Mouse (Mus musculus) forebrain, postnatal 0 days (tissue): ENCODE measurements at regions not wholly inside any gene's neighbourhood (a gene's known extent, or its start where the extent isn't known, plus 50 kb on each side); places are given as distances from the start of the nearest gene placed in this dataset.

Experiments
- ATAC-seq: fragments of 200-750 bp; cut with Nextera tagmentation; 2 replicates; pipeline ENCODE4 v1.8.0; 2017; ENCODE audit warnings: mild to moderate bottlenecking, moderate library complexity
- DNase-seq: peaks from one replicate; pipeline ENCODE4 v3.0.0-alpha.2; 2015
- H3K27ac ChIP-seq: fragments of 300-500 bp; sonication (generic); 2 replicates; pipeline ENCODE4 v1.5.1; 2014; ENCODE audit warnings: low read depth, mild to moderate bottlenecking, antibody characterized with exemption, low read length, moderate library complexity, mixed read lengths
- H3K27me3 ChIP-seq: fragments of 300-500 bp; sonication (generic); 2 replicates; pipeline ENCODE4 v1.6.1; 2014; ENCODE audit warnings: mild to moderate bottlenecking, low read length, mixed read lengths; ENCODE audit not compliant: insufficient read depth
- H3K36me3 ChIP-seq: fragments of 300-500 bp; sonication (generic); 2 replicates; pipeline ENCODE4 v1.6.1; 2014; ENCODE audit warnings: mild to moderate bottlenecking, moderate library complexity; ENCODE audit not compliant: insufficient read depth
- H3K4me1 ChIP-seq: fragments of 300-500 bp; sonication (generic); 2 replicates; pipeline ENCODE4 v1.6.1; 2014; ENCODE audit warnings: antibody characterized with exemption; ENCODE audit not compliant: insufficient read depth
- H3K4me2 ChIP-seq: fragments of 300-500 bp; sonication (generic); 2 replicates; pipeline ENCODE4 v1.6.1; 2014; ENCODE audit warnings: low read depth, mild to moderate bottlenecking, moderate library complexity
- H3K4me3 ChIP-seq: fragments of 300-500 bp; sonication (generic); 2 replicates; pipeline ENCODE4 v1.5.1; 2014; ENCODE audit warnings: low read depth, low read length, mixed read lengths
- H3K9ac ChIP-seq: fragments of 300-500 bp; sonication (generic); 2 replicates; pipeline ENCODE4 v1.6.1; 2014; ENCODE audit warnings: mild to moderate bottlenecking
- H3K9me3 ChIP-seq: fragments of 300-500 bp; sonication (generic); 2 replicates; pipeline ENCODE4 v1.6.1; 2016; ENCODE audit warnings: low read length
- CTCF ChIP-seq: sonication (generic); IDR thresholded peaks from 2 replicates; pipeline ENCODE4 v1.5.1; 2016; ENCODE audit warnings: antibody characterized with exemption, control low read depth, low read depth
- WGBS: fragments of 180-500 bp; shearing (Covaris S2); extraction: QIAGEN DNeasy Blood & Tissue Kit; methylation state at CpG from one replicate; pipeline ENCODE4 v1.1.7; 2014; 5-methylcytosine and 5-hydroxymethylcytosine counted together

DNA sequence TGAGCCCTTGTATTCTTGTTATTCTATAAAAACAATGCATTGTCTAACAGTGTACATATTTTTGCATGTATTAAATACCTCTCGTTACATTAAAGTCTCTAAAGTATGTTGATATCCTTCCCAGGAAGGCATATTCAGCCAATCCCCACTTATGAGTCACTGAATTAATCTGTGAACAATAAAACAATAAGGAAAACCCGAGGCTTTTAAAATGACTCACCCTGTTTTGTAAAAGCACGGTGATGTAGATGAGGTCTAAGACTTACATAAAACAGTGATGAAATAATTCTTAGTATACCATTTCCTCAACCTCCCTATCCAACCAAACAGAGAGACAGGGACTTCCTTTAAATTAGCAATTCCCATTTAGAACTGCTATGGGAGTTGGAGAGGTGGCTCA, 95.8 kb downstream of the Asb7 start:
- Histone ChIP-seq H3K27me3 (no peaks in the 10 kb centered on the region), H3K9ac (no peak overlapping the region), H3K4me1 (no peaks in the 10 kb centered on the region), H3K4me2 (no peak overlapping the region), H3K27ac (no peak overlapping the region), H3K4me3 (no peak overlapping the region), H3K36me3 (no peaks in the 10 kb centered on the region), H3K9me3 (no peaks in the 10 kb centered on the region)
- ATAC-seq (no peak), DNase-seq (no peak)
- no peak for TF ChIP-seq CTCF
- WGBS: 57% methylated on average over 3 of the region's 3 CpGs

DNA sequence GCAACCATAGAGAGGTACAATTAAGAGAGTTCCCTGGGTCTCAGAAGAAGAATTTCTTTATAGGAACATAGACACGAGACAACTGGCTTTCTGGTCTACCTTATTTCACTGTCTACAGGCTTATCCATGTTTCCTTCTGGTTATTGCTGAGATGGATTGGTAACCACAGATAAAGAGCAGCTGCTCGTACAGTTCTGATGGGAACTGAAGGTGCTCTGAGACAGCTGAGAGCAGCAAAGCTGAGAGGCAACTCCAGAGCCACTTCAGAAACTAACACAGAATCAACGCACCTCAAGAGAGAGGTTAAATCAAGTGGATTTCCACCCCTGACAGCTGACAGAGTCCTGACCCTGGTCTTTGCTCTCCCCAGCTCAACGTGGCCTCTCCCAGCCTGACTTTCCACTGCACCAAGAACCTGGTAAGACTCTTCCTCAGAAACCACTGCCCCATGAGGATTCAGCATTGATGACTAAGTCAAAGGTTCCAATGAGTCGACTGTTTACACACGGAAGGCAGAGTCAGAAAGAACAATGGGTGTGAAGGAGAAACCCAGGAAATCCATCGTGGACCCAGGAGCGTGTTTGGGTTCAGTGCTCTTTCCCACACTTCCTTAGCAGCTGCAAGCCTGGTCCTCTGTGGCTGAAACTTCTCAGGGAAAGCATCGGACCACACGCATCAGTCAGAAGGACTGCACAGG, 97.7 kb downstream of the Asb7 start:
- Histone ChIP-seq H3K36me3 (no peaks in the 10 kb centered on the region), H3K27me3 (no peaks in the 10 kb centered on the region), H3K4me3 (no peak overlapping the region), H3K27ac (no peak overlapping the region), H3K4me1 (no peaks in the 10 kb centered on the region), H3K9me3 (no peaks in the 10 kb centered on the region), H3K4me2 (no peak overlapping the region), H3K9ac (no peak overlapping the region)
- WGBS: 90% methylated on average over 10 of the region's 10 CpGs
- DNase-seq: no peak
- ATAC-seq: no peak
- TF ChIP-seq CTCF: no peak

DNA sequence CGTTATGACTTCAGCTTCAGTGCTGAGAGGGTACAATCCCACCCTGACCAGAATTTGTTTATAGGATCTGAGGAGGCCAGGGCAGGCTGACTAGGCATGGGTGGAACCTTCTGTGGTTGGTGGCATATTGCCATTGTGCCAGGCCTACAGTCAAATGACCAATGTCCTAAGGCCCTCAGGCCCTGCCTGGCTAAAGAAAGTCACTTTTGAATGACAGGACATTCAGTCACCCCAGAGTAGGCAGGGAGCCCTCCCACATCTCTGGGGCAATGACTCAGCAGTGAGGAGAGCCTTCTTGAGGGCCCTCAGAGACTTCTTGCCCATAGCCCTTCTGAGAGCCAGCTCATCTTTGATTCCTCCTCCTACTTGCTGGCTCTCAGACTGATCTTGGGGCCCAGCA, 102.9 kb downstream of the Asb7 start:
- no peak for ATAC-seq
- WGBS: 90% methylated on average over 1 of the region's 1 CpGs
- Histone ChIP-seq H3K9me3 (no peaks in the 10 kb centered on the region), H3K4me1 (no peaks in the 10 kb centered on the region), H3K9ac (no peak overlapping the region), H3K27ac (no peak overlapping the region), H3K36me3 (no peaks in the 10 kb centered on the region), H3K4me2 (no peak overlapping the region), H3K27me3 (no peaks in the 10 kb centered on the region), H3K4me3 (no peak overlapping the region)
- TF ChIP-seq CTCF: no peak
- DNase-seq: no peak

DNA sequence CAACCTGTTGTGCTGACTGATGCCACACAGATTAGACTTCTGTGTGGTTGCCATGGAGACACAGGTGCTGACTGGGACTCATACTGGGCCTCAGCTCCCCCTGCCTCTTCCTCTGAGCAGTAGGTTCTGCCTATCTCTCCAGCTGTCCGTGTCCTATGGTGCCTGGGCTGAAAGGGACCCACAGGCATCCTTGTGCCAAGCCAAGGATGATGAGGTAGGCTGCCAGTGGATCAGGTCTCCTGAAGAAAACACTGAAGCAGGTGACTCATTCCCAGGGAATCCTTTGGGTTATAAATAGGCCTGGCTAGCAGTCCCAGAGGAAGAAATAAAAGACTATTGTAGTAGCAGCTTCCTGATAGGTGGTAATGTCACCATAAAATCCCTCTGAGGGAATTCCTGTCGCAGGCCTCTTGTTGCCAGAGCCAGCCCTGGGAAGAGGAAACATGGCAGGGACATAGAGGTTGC, 108.7 kb downstream of the Asb7 start:
- Histone ChIP-seq H3K27me3 (no peaks in the 10 kb centered on the region), H3K4me3 (no peak overlapping the region), H3K4me1 (no peaks in the 10 kb centered on the region), H3K4me2 (no peak overlapping the region), H3K27ac (no peak overlapping the region), H3K9me3 (no peaks in the 10 kb centered on the region), H3K9ac (no peak overlapping the region), H3K36me3 (no peaks in the 10 kb centered on the region)
- ATAC-seq (peak; percentile 76), DNase-seq (peak; percentile 24)
- 36% methylated on average over 2 of the region's 2 CpGs for WGBS
- no peak for TF ChIP-seq CTCF

DNA sequence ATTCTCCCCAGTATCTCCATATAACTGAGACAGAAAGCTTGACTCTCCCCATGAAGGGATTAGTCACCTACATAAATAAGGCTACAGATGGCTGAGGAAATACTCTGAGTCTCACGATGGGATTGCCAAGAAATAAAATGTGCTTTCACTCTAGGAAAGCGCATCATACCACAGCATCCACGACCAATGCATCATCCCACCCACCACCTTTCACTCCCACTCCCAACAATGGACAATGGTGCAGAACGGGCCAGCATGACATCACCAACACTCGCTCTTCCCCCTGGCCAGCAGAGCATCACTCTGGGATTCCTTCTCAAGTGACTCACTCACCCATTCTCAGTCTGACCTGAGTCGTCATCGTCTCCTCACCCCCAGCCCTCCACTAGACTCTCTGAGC, 113.1 kb downstream of the Asb7 start:
- Histone ChIP-seq H3K4me2 (no peak overlapping the region), H3K4me1 (no peaks in the 10 kb centered on the region), H3K9ac (no peak overlapping the region), H3K27me3 (no peaks in the 10 kb centered on the region), H3K9me3 (no peaks in the 10 kb centered on the region), H3K4me3 (no peak overlapping the region), H3K36me3 (no peaks in the 10 kb centered on the region), H3K27ac (no peak overlapping the region)
- DNase-seq (no peak), ATAC-seq (no peak)
- WGBS: 84% methylated on average over 7 of the region's 7 CpGs
- no peak for TF ChIP-seq CTCF

DNA sequence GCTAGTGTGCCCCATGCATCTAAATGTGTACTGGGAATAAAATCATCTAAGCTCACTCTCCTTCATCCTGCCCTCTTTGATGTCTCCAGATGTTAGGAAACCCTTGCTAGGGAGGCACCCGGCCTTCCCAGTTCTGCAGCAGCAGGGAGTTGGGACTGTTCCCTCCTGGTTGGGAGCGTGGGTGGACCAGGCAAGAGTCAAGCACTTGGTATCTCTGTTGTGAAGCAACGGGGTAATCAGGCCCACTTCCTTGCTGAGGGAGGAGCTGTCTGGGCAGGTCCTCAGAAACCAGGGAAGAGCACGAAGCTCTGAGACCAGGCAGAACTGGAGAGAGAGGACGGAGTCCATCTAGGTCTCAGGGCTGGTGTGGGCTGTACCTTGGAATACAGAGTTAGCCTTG, 117.9 kb downstream of the Asb7 start:
- no peak for ATAC-seq
- Histone ChIP-seq H3K9ac (no peak overlapping the region), H3K4me2 (no peak overlapping the region), H3K4me3 (no peak overlapping the region), H3K27ac (no peak overlapping the region), H3K4me1 (no peaks in the 10 kb centered on the region), H3K36me3 (no peaks in the 10 kb centered on the region), H3K9me3 (no peaks in the 10 kb centered on the region), H3K27me3 (no peaks in the 10 kb centered on the region)
- 89% methylated on average over 5 of the region's 5 CpGs for WGBS
- no peak for TF ChIP-seq CTCF
- no peak for DNase-seq

DNA sequence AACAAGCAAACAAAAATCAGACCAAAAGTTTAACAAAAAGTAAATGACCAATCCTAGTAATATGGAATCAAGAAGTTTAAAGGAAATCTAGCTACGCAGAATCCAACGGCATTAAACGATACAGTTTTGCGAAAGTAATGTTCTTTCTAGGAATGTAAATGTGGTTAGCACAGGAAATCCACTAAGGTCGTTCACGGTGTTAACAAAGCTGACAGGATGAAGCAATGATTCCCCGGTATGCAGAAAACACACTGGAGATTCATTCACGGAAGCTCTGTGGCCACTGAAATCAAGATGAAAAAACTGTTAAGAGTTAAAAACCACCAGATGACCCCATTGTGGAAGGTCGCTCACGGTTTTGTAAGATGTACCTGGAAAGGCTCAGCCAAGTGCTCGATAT, 120.4 kb upstream of the Aldh1a3 start:
- Histone ChIP-seq H3K4me1 (no peaks in the 10 kb centered on the region), H3K9me3 (no peaks in the 10 kb centered on the region), H3K9ac (no peak overlapping the region), H3K27me3 (no peaks in the 10 kb centered on the region), H3K36me3 (no peaks in the 10 kb centered on the region), H3K4me2 (no peak overlapping the region), H3K4me3 (no peak overlapping the region), H3K27ac (no peak overlapping the region)
- ATAC-seq (no peak), DNase-seq (no peak)
- WGBS: 88% methylated on average over 11 of the region's 11 CpGs
- TF ChIP-seq CTCF: no peak
